Mouse (Mus musculus): ENCODE measurements around the gene Tcaim.
A peak's percentile ranks its signal among the peaks of the same experiment; 100 is the strongest.
"Not testable (repeated sequence)": the region's sequence is repeated elsewhere in the genome, so short reads cannot be mapped to it uniquely, and the experiment has no call there.

Gene Tcaim

DNA sequence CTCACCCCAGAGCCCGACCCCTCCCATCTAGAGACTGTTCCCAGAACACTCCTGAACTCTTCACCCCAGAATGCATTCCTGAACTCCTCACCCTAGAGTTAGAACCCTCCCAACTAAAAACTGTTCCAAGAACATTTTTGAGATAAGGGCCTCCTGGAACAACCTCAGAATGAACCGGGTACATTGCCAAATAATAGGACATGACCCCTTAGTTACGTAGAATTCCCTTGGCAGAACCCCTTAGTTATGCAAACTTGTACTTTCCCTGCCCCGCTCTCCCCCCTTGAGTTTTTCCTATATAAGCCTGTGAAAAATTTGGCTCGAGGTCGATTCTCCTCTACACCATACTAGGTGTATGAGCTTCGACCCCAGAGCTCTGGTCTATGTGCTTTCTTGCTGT is 49.8 kb downstream of the Tcaim start:
- not testable (repeated sequence) for DNase-seq

DNA sequence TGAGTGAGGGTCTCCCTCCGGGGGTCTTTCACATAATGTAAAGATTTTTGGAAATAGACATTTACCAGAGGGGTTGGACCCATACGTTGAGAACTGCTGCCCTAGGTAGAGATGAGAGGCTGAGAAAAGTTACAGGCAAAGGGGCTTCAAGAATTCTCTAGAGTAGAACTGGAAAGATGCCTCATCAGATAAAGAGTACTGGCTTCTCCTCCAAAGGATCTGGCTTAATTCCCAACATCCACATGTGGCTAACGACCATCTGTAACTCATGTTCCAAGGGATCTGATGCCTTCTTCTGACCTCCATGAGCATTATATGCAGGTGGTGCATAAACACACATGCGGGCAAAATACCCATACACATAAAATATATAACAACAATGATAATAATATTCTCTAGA is 50.3 kb downstream of the Tcaim start:
- no peak for DNase-seq

DNA sequence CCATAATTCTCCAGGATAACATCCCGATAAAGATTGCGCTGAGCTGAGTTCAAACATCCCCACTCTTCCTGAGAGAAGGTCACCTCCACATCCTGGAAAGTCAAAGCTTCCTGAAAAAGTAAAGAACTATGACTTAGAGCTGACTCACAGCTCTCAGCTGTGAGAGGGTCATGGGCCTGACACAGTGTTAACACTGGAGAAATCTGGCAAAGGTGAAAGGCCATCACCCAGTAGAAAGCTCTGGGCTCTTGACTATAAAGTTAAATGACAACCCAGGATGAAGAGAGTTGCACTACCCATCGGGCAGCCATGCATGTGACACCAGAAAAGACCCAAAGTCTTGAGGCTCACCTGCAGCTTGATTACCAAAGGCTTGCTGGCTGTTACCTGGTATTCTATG is 51.4 kb downstream of the Tcaim start:
- DNase-seq, result no peak

DNA sequence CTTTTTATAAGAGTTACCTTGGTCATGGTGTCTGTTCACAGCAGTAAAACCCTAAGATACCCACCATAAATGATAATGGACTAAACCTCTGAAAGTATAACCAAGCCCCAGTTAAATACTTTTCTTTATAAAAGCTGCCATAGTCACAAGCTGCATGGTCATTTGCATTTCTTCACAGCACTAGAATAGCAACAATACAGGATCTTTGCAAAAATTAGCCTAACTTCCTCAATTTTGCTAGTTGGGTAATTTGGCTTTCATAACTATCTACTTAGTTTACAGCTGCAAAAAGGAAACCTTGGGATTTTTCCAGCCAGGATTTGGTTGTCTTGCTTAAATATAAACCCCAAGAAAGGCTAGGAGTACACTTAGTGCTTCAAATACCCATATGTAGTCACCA is 55.4 kb downstream of the Tcaim start:
- DNase-seq, result no peak

DNA sequence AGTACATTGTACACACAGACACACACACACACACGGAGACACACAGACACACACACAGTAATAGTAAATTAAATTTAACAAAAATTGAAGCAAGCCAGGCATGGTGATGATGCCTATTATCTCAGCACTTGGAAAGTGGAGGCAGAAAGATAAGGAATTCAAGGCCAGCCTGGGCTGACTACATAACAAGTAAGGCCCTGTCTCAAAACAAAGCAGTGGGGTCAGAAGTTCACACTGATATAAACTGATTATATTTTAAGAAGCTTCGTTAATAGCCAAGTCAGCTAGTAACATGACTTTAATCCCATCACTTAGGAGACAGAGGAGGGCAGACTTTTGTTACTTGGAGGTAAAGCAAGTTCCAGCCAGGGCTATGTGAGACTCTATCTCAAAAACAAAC is 58.4 kb downstream of the Tcaim start:
- DNase-seq, result no peak

DNA sequence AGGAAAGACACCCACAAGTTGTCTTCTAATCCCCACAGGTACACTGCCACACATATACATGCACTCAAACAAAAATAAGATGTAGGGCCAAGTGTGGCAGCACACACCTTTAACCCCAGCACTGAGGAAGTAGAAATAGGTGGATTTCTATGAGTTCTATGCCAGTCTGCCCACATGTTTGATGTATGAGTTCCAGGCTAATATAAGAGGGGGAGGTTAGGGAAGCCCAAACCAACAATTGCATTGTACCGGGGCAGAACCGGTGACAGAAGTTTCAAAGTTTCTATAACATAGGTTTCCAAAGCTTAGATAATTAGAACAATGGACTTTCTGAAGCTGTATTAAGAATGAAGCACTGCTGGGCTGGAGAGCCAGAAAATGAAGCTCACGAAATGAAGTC is 59.5 kb downstream of the Tcaim start:
- DNase-seq, result no peak

DNA sequence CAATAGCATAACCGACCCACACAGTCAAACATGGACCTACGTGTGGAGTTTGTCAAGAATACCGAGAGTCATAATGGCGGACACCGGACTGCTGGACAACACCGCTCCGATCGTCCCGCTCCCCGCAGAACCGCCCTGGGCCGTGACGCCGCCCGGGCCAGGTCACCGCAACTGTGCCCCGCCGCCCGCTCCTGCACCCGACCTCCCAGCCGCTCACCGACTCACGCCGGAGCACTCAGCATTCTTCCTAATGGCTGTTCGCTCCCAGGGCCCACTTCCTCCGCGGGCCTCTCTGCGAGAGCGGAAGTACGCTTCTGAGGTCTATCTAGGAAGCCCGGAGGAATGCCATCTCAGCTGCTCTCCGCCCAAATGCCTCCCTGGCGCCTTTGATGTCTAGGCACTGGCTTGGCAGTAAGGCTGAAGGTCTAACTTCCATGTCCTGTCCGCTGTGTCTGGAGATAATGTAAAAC is 60.4 kb downstream of the Tcaim start, which contains the start of gene Zfp445:
Zfp445 (minus strand) TSS at position 310 of the 470 bp plus-strand sequence.
- peak; percentile 86 to 88 for DNase-seq

DNA sequence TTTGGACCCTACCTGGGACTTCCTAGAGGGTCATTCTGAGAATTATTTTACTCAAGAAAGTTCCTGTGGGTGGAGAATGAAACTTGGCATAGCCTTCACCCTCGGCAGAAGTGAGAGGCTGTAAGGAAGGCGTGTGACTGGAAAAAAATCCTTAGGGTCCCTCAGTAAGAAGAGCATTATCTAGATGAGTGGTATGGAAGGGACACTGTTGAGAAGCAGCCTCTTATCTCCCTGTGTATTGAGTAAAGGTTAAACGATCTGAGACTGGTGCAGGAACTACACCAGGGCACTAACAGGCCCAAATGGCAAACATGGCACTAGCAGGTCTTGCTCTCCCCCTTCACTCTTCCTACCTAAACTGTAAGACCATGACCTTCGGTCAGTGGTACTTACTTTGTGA is 60.9 kb downstream of the Tcaim start:
- no peak for DNase-seq

DNA sequence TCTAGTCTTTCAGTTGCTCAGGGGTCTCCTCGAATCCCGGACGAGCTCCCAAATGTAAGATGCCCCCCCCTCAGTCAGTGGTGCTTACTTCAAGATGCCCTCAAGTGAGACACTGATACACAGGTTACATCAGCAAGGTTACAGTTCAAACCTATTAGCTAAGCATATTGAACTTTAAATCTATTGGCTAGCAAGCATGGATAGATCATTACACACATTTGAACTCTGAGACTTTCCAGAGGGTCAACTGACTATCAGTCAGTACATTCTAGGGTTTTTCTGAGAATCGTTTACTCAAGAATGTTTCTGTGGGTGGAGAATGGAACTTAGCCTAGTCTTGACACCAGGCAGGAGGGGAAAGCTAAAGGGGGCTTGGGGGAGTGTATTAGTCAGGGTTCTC is 67.3 kb downstream of the Tcaim start:
- no peak for DNase-seq

DNA sequence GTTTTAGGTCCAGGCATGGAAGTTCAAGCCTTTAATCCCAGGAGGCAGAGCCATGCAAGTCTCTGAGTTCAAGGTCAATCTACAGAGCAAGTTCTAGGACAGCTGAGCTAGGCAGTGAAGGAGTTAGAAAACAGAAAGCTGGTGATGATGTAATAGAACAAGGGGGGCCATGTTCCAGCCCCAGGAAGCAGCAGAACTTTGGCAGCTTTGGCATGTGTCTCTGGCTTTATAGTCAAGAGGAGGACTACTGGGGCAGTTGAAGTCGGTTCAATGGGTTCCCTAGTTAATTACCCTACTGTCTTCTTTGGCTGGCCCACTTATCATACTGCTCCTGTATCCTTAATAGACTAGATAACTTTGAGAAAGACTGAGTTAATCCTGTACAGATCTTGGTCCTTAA is 69.3 kb downstream of the Tcaim start:
- no peak for DNase-seq

DNA sequence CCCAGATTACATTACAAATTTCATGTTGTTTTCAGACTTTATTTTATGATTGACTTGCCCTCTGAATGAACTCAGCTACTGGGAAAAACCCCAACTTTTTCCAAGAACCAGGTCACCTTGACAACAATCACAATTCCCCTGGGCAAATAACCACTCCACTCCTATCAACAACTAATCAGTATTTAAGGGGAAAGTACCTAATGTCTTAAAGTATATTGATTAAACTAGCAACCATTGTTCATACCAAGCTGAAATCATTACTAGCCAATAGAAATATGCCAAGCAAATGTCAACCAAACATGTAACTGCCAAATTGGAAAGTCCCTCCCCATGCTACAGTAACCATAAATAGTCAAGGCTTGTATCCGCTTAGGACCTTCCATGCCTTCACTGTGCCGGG is 69.8 kb downstream of the Tcaim start:
- DNase-seq, result no peak

DNA sequence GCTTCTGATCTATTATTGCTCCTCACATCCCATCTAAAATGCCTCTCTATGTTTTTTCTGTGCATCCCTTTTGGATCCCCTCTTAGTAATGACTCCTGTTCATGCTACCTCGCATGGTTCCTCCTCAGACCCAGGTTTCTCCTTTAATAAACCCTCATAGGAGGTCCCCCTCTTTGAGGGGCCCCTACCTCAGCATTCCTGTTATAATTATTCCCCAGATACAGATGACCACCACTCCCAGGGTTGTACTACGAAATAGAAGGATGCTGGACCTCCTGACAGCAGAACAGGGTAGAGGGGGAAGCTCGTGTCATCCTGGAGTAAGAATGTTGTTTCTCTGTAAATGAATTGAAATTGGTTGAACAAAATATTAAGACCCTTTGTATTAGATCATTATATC is 80.0 kb downstream of the Tcaim start, which contains the start of gene Zkscan7:
Zkscan7 (plus strand) TSS at position 301 of the 400 bp plus-strand sequence.
- DNase-seq, result no peak
